Mouse (Mus musculus) brain, embryonic 14.5 days (tissue): ENCODE measurements at regions not wholly inside any gene's neighbourhood (a gene's known extent, or its start where the extent isn't known, plus 50 kb on each side); places are given as distances from the start of the nearest gene placed in this dataset.

ENCODE experiments used
- DNase-seq: peaks from one replicate; pipeline ENCODE4 v3.0.0-alpha.2; 2011; ENCODE audit warnings: low read depth
- CTCF ChIP-seq: fragments of 200-500 bp; IDR thresholded peaks from 2 replicates; pipeline ENCODE4 v1.5.1; 2012; ENCODE audit warnings: inconsistent platforms, mild to moderate bottlenecking, moderate library complexity, borderline replicate concordance; ENCODE audit not compliant: insufficient read depth, insufficient read length; ENCODE audit errors: extremely low read depth
- POLR2A ChIP-seq: fragments of 200-500 bp; IDR thresholded peaks from 2 replicates; pipeline ENCODE4 v1.6.1; 2012; ENCODE audit warnings: mild to moderate bottlenecking, inconsistent platforms, borderline replicate concordance; ENCODE audit not compliant: poor library complexity, insufficient read depth, insufficient read length, severe bottlenecking; ENCODE audit errors: extremely low read depth

DNA sequence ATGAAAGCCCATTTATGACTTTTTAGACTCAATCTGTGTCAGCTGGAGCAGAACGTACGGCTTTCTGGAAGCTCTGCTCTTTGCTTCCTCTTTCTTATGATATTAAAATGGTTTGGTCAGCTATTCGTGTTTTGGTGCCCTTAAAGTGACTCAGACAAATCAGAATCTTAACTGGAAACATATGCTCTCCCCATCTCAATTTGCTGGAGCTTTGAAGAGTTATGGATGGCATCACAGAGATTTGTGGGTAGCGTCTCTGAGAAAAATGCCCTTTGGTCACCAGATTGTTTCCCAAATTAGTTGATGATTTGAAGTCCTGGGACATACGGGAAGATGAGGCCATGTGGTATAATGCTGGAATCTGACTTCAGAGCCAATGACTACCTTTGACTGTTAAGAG, 394.0 kb downstream of the Ttll7 start:
- no peak for DNase-seq
- TF ChIP-seq CTCF, result no peak
- TF ChIP-seq POLR2A, result no peak

DNA sequence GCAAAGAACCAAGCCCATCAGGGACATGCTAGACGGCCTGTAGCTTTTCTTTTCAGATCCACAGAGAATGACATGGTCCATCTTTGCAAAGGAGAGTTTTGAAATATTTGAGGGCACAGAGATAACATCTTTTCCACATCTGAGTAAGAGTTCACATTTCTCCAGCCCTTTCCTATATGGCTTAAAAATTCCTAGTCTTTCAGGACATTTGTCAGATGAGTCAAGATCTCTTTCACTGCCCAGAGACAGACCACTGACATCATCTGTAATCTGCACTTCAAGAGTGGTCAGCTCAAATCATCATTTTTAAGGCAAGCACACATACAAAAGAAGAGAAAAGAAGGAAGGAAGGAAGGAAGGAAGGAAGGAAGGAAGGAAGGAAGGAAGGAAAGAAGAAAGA, 397.3 kb downstream of the Ttll7 start:
- no peak for TF ChIP-seq CTCF
- TF ChIP-seq POLR2A, result no peak
- no peak for DNase-seq

DNA sequence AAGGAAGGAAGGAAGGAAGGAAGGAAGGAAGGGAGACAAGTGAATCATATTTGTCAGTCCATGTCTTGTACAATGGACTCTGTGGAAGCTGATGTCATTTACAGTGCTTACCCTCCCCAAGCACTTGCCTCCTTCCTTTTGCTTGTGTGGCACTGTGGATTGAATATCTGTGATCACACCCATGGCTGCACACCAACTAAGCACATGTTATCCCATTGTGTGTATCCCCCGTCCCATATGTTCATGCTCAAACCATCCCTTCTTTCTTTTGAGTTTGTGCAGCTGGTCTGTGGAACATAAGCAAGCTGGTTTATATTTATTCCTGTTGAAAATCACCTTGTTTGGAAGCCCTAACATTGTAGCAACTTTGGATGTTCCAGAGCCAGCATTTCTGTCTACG, 397.7 kb downstream of the Ttll7 start:
- TF ChIP-seq CTCF (no peak), POLR2A (no peak)
- DNase-seq, result peak; percentile 81

DNA sequence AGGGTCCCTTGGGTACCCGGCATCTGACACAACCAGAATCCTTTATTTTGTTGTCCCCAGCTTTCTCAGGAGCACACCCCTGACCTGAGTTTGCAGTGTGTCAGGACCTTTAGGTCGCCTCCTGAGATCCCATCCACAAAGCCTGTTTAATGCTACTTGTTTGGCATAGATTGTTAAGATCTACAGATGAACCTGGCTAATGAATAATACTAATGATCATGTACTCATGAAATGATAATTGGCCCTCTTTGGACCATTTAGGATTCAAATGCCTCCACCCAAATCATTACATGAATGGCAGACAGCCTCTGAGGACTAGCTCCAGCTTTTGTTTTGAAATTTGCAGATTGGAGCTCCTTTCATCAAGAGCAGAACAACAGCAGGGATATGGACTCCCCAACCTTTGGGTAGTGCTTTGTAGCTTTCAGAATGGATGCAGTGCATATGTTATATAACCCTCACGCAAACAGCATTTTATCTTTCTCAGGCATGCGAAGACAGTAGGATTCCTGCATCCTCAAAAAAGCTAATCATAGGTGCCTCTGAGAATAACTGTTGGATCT, 400.1 kb downstream of the Ttll7 start:
- TF ChIP-seq POLR2A (no peak), CTCF (no peak)
- peak; percentile 76 for DNase-seq

DNA sequence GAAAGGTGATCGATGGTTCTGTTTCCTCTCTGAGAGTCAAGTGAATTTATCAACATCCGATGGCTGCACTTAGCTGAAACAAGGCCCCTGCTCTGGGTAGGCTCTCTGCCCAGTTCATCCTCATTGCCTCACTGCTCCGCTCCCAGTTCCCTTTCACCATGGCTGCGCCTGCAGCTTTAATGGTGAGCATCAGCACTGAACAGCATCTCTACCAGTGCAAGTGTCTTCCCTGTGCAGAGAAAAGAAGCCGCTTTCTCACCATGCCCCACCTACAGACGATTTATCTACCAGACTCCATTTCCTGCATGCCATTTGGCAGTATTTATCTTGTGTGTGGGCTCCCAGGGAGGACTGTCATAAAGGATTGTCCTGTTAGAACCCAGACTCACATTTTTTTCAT, 400.6 kb downstream of the Ttll7 start:
- no peak for TF ChIP-seq POLR2A
- no peak for TF ChIP-seq CTCF
- DNase-seq, result peak; percentile 56

DNA sequence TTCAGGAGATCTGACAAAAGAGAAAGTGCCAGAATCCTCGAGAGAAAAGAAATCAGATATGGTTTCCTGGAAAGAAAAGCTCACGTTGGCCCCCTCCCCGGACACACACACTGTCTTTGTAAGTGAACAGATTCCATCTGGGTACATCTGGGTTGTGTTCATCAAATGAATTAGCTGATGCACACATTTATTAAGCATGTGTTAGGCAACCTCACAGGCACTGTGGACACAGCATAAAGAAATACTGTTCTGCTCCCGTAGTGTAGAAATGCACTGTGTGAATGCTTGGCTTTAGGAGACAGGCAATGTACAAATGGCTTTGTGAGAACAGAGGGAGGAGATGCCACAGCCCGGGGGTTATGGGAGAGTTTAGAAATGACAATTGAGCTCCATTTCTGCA, 402.3 kb downstream of the Ttll7 start:
- peak; percentile 31 for DNase-seq
- TF ChIP-seq POLR2A (no peak), CTCF (no peak)

DNA sequence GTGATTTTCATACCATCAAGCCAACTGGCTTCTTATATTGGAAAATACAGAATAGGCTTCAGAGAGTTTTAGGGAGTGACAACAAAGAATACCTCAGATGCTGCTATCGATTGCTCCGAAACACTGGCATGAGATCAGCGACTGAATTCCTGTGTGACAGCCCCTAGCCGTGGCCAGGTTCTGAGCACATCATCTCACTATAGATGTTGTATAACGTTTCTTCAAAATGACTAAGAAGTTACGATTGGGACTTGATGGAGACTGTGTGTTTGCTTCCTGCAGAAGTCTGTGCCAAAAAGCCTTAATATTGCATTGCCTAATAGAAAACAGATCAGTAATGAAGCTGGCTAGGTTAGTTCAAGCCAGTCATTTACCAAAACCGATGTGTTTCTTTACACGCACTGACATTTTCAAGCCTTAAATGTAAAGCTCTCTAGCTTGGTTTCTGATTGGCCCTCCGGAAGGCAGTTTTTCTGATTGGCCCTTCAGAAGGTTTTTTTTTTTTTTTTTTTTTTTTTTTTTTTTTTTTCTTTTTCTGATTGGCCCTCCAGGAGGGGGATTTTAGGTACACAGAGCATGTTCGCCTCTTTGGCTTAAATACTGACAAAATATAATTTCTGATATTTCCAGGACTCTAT, 408.9 kb downstream of the Ttll7 start:
- no peak for TF ChIP-seq CTCF
- TF ChIP-seq POLR2A, result no peak
- DNase-seq, result no peak

DNA sequence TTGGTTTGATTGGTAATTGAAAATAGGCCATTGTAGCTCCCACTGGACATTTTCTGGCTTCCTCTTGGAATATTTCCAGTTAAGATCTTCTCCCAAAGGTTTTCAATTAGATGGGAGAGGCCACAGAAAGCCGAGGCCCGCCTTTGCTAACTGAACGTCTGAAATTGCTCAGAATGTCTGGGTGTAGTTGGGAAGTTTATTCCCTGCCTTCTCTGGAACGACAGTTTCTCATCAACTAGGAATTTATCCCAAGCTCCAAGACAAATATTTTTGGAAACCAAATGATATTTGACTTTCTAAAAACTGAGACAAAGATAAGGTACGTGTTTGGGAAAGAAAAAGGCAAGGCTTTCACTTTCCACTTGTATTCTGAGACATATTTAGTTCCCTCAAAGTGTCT, 414.4 kb downstream of the Ttll7 start:
- TF ChIP-seq POLR2A, result no peak
- no peak for TF ChIP-seq CTCF
- DNase-seq, result no peak

DNA sequence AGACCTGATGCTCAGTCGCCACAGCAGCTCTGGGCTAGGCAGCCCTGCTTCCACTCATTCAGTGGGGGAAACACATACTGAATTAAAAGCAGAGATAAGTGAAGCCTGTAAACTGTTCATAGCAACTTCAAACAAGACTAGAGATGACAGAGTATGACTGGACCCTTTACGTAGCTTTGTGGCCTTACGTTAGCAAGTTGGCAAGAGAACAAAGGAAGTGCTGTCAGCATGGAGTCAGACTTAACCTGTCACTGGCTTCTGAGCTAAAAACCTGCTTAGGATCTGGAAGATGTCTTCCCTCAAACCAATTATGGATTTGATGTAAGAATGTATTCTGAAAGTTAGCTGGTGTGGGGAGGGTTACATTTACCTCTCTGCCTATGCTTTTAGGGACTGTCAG, 421.3 kb downstream of the Ttll7 start:
- TF ChIP-seq POLR2A (no peak), CTCF (no peak)
- peak; percentile 37 for DNase-seq

DNA sequence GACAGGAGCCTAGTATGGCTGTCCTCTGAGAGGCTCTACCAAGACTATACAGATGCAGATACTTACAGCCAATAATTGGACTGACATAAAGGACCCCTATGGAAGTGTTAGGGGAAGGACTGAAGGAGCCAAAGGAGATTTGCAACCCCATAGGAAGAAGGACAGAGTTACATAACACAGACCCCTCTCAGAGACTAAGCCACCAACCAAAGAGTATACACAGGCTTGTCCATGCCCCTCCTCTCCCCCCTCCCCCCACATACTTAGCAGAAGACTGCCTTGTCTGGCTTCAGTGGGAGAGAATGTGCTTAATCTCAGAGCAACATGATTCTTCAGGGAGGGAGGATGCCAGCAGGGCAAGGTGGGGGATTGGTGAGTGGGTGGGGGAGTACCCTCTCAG, 426.4 kb downstream of the Ttll7 start:
- TF ChIP-seq CTCF (no peak), POLR2A (no peak)
- DNase-seq, result no peak

DNA sequence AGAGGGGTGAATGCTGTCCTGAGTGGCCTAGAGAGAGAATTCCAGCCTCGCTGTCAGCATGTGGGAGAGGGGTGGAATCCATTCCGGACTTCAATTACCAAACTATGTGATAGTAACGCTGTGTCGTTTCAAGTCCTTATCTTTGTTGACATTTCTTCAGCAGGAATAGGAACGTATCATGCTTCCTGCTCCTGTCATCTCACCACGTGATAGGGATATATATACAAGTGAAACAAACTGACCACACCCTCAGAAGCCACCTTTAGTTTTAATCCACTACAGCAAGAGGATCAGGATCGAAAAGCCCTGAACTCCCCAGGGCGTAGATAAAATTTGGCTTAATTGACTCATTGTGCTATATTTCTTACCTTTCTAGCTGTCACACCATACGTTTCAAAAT, 431.6 kb downstream of the Ttll7 start:
- no peak for DNase-seq
- no peak for TF ChIP-seq POLR2A
- no peak for TF ChIP-seq CTCF

DNA sequence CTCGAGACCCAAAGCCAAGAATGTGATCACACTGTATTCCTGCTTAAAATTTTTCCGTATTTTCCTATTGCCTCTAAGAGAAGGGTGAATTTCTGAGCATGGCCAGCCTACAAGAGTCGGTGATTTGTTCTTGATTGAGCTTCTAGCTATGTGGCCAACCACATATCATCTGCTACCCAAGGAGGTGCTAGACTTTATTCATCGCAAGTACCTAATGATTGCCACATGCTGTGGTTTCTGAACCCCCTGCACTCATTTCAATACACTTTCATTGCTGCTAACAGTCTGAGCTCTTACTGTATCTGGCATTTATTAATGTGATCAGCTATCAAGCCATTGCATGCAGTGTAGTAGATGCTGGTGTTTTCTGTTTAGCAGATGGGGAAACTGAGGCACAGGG, 432.2 kb downstream of the Ttll7 start:
- TF ChIP-seq CTCF, result no peak
- no peak for TF ChIP-seq POLR2A
- DNase-seq, result no peak
